Mouse (Mus musculus): ENCODE data around the gene 9230112D13Rik. TPM values are rescaled to one million over a fixed set of nuclear protein-coding genes. Genes with fewer than 3 reads are reported as not detected.

Gene 9230112D13Rik
- total and polyA plus RNA-seq, 3 experiments = not detected

DNA sequence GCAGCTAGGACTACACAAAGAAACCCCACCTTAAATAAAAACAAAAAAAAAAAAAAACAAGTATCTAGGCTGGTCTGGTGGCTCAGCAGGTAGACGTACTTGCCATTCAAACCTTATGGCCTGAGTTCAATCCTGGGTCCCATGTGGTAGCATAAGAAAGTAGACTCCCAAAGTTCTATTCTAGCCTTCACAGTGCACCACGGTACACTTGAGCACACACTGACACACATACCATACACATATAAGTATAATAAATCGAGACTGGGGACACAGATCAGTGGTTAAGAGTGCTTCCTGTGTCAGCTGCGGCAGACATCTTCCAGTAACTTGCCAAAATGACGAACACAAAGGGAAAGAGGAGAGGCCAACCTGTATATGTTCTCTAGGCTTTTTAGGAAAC is 6.7 kb downstream of the 9230112D13Rik start:
- no peaks in the 10 kb centered on the region for H3K36me3 ChIP-seq (ENCODE audit: control insufficient read depth in 1 of 2, insufficient read depth in 2 of 2, low read length in 2 of 2)
- no peak overlapping the region for H3K9ac ChIP-seq (ENCODE audit: control insufficient read depth, low read depth, low read length, poor library complexity, severe bottlenecking)
- no peaks in the 10 kb centered on the region for H3K79me2 ChIP-seq (ENCODE audit: control insufficient read depth, insufficient read depth, low read length, poor library complexity)
- no peak for DNase-seq (ENCODE audit: low read depth, low spot score)
- no peaks in the 10 kb centered on the region; a peak in 1 of 4 replicates for H3K27me3 ChIP-seq (ENCODE audit: control insufficient read depth in 1 of 2, insufficient read depth in 2 of 2, low read length in 2 of 2)
- TF ChIP-seq MXI1 (IDR thresholded peaks at IDR 0.05; ENCODE audit: low read depth, low read length) (no peak), MYC (IDR thresholded peaks at IDR 0.05; ENCODE audit: low read depth, low read length) (no peak)
- H3K9me3 ChIP-seq (replicated peaks; ENCODE audit: insufficient read depth, low read length) = no peaks in the 10 kb centered on the region
- H3K4me3 ChIP-seq (ENCODE audit: control insufficient read depth in 1 of 2, insufficient read depth in 1 of 2, low read depth in 2 of 2, low read length in 2 of 2) = no peak overlapping the region
- H3K27ac ChIP-seq (ENCODE audit: control insufficient read depth, low read depth, low read length) = no peak overlapping the region
- H3K4me1 ChIP-seq (ENCODE audit: control insufficient read depth in 1 of 2, insufficient read depth in 2 of 2, low read length in 2 of 2) = 0 out of 4 replicates have a peak, but pooled peaks cover 0 to 5% of the 10 kb centered on the region in 2 experiments

DNA sequence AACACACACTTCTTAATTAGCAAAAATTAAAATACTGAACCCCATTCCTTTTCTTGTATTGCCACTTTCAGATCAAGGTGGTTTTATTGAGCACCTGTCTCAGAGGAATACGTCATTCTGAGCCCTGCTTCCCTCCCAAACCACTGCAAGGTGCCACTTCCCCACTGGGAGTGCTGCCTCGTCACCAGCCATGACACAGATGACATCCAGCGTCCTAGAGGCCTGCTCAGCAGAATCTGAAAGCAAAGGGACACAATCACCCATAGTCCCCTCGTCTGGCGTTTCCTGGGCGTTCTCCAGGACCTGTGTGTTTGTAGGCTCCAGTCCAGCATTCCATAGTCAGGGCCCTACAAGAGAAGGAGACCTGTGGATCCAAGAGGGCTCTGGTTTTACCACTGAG is 8.5 kb downstream of the 9230112D13Rik start:
- 0 out of 4 replicates have a peak, but pooled peaks cover 0 to 5% of the 10 kb centered on the region in 2 experiments for H3K4me1 ChIP-seq (ENCODE audit: control insufficient read depth in 1 of 2, insufficient read depth in 2 of 2, low read length in 2 of 2)
- H3K79me2 ChIP-seq (ENCODE audit: control insufficient read depth, insufficient read depth, low read length, poor library complexity) = no peaks in the 10 kb centered on the region
- H3K27me3 ChIP-seq (ENCODE audit: control insufficient read depth in 1 of 2, insufficient read depth in 2 of 2, low read length in 2 of 2) = no peaks in the 10 kb centered on the region; a peak in 2 of 4 replicates
- H3K27ac ChIP-seq (ENCODE audit: control insufficient read depth, low read depth, low read length) = no peak overlapping the region
- TF ChIP-seq ETS1 (IDR thresholded peaks at IDR 0.05; ENCODE audit: low read depth, low read length) = no peak
- TF ChIP-seq JUND (IDR thresholded peaks at IDR 0.05; ENCODE audit: low read depth, low read length) = no peak
- no peak for TF ChIP-seq GATA1 (IDR thresholded peaks at IDR 0.05; ENCODE audit: low read depth, low read length)
- TF ChIP-seq EP300 (IDR thresholded peaks at IDR 0.05; ENCODE audit: low read depth in 1 of 2, low read length in 2 of 2) = no peak
- no peak for TF ChIP-seq RAD21 (IDR thresholded peaks at IDR 0.05; ENCODE audit: low read depth, low read length)
- no peak for TF ChIP-seq SMC3 (IDR thresholded peaks at IDR 0.05; ENCODE audit: low read depth, low read length)
- no peak overlapping the region for H3K4me3 ChIP-seq (ENCODE audit: control insufficient read depth in 1 of 2, insufficient read depth in 1 of 2, low read depth in 2 of 2, low read length in 2 of 2)
- no peak overlapping the region for H3K9ac ChIP-seq (ENCODE audit: control insufficient read depth, low read depth, low read length, poor library complexity, severe bottlenecking)
- H3K9me3 ChIP-seq (replicated peaks; ENCODE audit: insufficient read depth, low read length) = no peaks in the 10 kb centered on the region
- H3K36me3 ChIP-seq (ENCODE audit: control insufficient read depth in 1 of 2, insufficient read depth in 2 of 2, low read length in 2 of 2) = no peaks in the 10 kb centered on the region
- DNase-seq (ENCODE audit: low read depth, low spot score) = no peak

DNA sequence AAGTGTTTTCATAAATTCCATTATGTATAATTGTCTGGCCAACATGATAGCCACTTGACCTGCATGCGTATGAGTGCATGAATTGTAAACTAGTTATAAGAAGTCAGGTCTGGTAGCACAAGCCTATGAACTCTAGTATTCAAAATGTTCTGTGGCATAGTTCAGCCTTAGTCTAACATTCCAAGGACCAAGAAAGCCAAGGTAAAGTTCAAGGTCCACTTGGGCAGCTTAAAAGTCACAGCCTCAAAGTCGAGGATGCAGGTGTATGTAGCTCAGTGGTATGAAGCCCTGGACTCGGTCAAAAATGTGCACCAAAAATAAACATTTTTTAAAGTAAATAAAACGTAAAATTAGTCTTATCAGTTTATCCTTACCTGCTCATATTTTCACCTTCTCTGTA is 10.0 kb downstream of the 9230112D13Rik start:
- TF ChIP-seq POLR2AphosphoS2 (IDR thresholded peaks at IDR 0.05; ENCODE audit: low read length) (no peak), HCFC1 (IDR thresholded peaks at IDR 0.05; ENCODE audit: low read depth, low read length) (no peak), SIN3A (IDR thresholded peaks at IDR 0.05; ENCODE audit: low read length) (no peak), MAX (IDR thresholded peaks at IDR 0.05; ENCODE audit: low read length) (no peak), MYB (IDR thresholded peaks at IDR 0.05; ENCODE audit: low read depth, low read length) (no peak), POLR2A (IDR thresholded peaks at IDR 0.05; ENCODE audit: control insufficient read depth in 1 of 2, insufficient read depth in 1 of 2, low read depth in 1 of 2, low read length in 2 of 2, poor library complexity in 1 of 2) (no peak), CHD2 (IDR thresholded peaks at IDR 0.05; ENCODE audit: low read length) (no peak), E2F4 (IDR thresholded peaks at IDR 0.05; ENCODE audit: borderline replicate concordance, low read depth, low read length) (no peak), GATA1 (IDR thresholded peaks at IDR 0.05; ENCODE audit: low read depth, low read length) (no peak), RAD21 (IDR thresholded peaks at IDR 0.05; ENCODE audit: low read depth, low read length) (no peak), ZMIZ1 (IDR thresholded peaks at IDR 0.05; ENCODE audit: low read depth, low read length) (no peak), BHLHE40 (IDR thresholded peaks at IDR 0.05; ENCODE audit: borderline replicate concordance, low read depth, low read length) (no peak), ETS1 (IDR thresholded peaks at IDR 0.05; ENCODE audit: low read depth, low read length) (no peak), TAL1 (IDR thresholded peaks at IDR 0.05; ENCODE audit: low read length) (no peak), KAT2A (conservative IDR thresholded peaks at IDR 0.05; ENCODE audit: low read depth, low read length) (no peak), MAFK (IDR thresholded peaks at IDR 0.05; ENCODE audit: borderline replicate concordance, low read depth, low read length) (no peak), NELFE (IDR thresholded peaks at IDR 0.05; ENCODE audit: low read depth, low read length) (no peak)
- H3K27me3 ChIP-seq (ENCODE audit: control insufficient read depth in 1 of 2, insufficient read depth in 2 of 2, low read length in 2 of 2) = no peaks in the 10 kb centered on the region; a peak in 2 of 4 replicates

More for the DNA sequence above, 10.0 kb downstream of the 9230112D13Rik start:
- Histone ChIP-seq H3K4me3 (ENCODE audit: control insufficient read depth in 1 of 2, insufficient read depth in 1 of 2, low read depth in 2 of 2, low read length in 2 of 2) (no peak overlapping the region), H3K4me1 (ENCODE audit: control insufficient read depth in 1 of 2, insufficient read depth in 2 of 2, low read length in 2 of 2) (peaks cover 2 to 5% of the 10 kb centered on the region in 2 experiments; a peak in 3 of 4 replicates), H3K79me2 (ENCODE audit: control insufficient read depth, insufficient read depth, low read length, poor library complexity) (no peaks in the 10 kb centered on the region), H3K36me3 (ENCODE audit: control insufficient read depth in 1 of 2, insufficient read depth in 2 of 2, low read length in 2 of 2) (no peaks in the 10 kb centered on the region; a peak in 1 of 4 replicates), H3K9ac (ENCODE audit: control insufficient read depth, low read depth, low read length, poor library complexity, severe bottlenecking) (no peak overlapping the region), H3K9me3 (replicated peaks; ENCODE audit: insufficient read depth, low read length) (no peaks in the 10 kb centered on the region), H3K27ac (ENCODE audit: control insufficient read depth, low read depth, low read length) (no peak overlapping the region)
- DNase-seq (ENCODE audit: low read depth, low spot score) = no peak
